Mouse (Mus musculus) liver, adult 2 months (tissue): Measurements from ENCODE around the gene Slc35b2.

Experiments
- CTCF ChIP-seq: fragments of 200-500 bp; IDR thresholded peaks from 2 replicates; pipeline ENCODE4 v1.5.1; 2011; ENCODE audit warnings: low read depth, low read length, control low read depth
- POLR2A ChIP-seq: fragments of 200-500 bp; IDR thresholded peaks from 2 replicates; pipeline ENCODE4 v1.6.1; 2011; ENCODE audit warnings: low read length, control low read depth; ENCODE audit not compliant: insufficient read depth; ENCODE audit errors: extremely low read depth

- TF ChIP-seq CTCF (no peak), POLR2A (no peak)
Measured at GRCm38 (mm10) chr17:45556107-45556489, 7.6 kb upstream of the Slc35b2 start.
